Mouse (Mus musculus): ENCODE results near the gene Pclo.

DNA sequence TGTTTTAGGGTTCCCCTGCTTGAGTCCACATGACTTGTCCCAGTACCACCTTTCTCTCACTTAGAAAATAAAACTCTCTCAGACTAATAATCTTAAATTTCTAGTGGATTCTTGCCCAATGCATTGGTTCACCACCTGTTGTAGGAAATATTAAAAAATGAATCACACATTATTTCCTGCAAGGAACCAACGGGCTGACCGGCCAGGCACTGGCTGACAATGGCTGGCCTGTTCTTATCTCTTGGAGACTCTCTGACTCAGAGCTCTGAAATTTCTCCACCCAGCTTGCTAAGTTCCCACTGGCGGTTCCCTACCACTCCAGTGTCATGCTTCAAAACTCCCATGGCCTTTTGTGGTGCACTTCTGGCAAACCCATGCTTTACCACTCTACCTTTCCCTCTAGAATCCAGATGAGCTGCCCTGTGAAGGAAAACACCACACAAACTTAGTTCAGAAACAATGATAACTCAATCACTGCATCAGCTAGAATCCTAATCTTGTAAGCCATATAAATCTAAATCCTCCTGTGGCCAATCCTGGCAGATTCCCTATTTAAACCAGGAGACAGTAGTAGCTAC, 214.0 kb downstream of the Pclo start:
- TF ChIP-seq POLR2A (IDR thresholded peaks at IDR 0.05; ENCODE audit: insufficient read depth, low read depth, low read length) (no peak), CTCF (IDR thresholded peaks at IDR 0.05; ENCODE audit: insufficient read depth, low read depth, low read length) (no peak)

Measured in olfactory bulb, adult 2 months (tissue).